Mouse (Mus musculus): ENCODE data around the gene Chchd2. TPM values are rescaled to one million over a fixed set of nuclear protein-coding genes. Genes with fewer than 3 reads are reported as not detected.

Chchd2 gene
- total RNA-seq, 2 experiments from 2014 or later: 245 to 388 TPM

- ATAC-seq (replicated peaks; ENCODE audit: poor library complexity, severe bottlenecking): no peak
Observed at GRCm38 (mm10) chr5:129886271-129886670, 999 bp downstream of the Chchd2 start.

- ATAC-seq (replicated peaks; ENCODE audit: poor library complexity, severe bottlenecking): no peak
Observed at GRCm38 (mm10) chr5:129879888-129880287, 7.4 kb downstream of the Chchd2 start.

- ATAC-seq (replicated peaks; ENCODE audit: poor library complexity, severe bottlenecking): no peak
Observed at GRCm38 (mm10) chr5:129878946-129879345, 8.3 kb downstream of the Chchd2 start.

- no peak for ATAC-seq (replicated peaks; ENCODE audit: poor library complexity, severe bottlenecking)
Observed at GRCm38 (mm10) chr5:129877731-129878455, 9.4 kb downstream of the Chchd2 start.

- ATAC-seq (replicated peaks; ENCODE audit: poor library complexity, severe bottlenecking): no peak
Observed at GRCm38 (mm10) chr5:129875098-129875497, 12.2 kb downstream of the Chchd2 start.

GRCm38 (mm10) chr5:129873942-129874341 is 13.3 kb downstream of the Chchd2 start:
- ATAC-seq (replicated peaks; ENCODE audit: poor library complexity, severe bottlenecking): no peak; the same call in 1 of the 2 replicates

GRCm38 (mm10) chr5:129871238-129871637 is 16.0 kb downstream of the Chchd2 start:
- no peak for ATAC-seq (replicated peaks; ENCODE audit: poor library complexity, severe bottlenecking)

GRCm38 (mm10) chr5:129869238-129869995 is 17.9 kb downstream of the Chchd2 start:
- ATAC-seq (replicated peaks; ENCODE audit: poor library complexity, severe bottlenecking): no peak

GRCm38 (mm10) chr5:129865841-129866240 is 21.4 kb downstream of the Chchd2 start:
- ATAC-seq (replicated peaks; ENCODE audit: poor library complexity, severe bottlenecking): no peak

GRCm38 (mm10) chr5:129864467-129864866 is 22.8 kb downstream of the Chchd2 start:
- ATAC-seq (replicated peaks; ENCODE audit: poor library complexity, severe bottlenecking): peak; percentile 76

- ATAC-seq (replicated peaks; ENCODE audit: poor library complexity, severe bottlenecking): no peak
Observed at GRCm38 (mm10) chr5:129862325-129862724, 24.9 kb downstream of the Chchd2 start.

GRCm38 (mm10) chr5:129856414-129856813 is 30.9 kb downstream of the Chchd2 start:
- 0 out of 2 replicates have a peak, but pooled peaks have one; percentile 35 for ATAC-seq (replicated peaks; ENCODE audit: poor library complexity, severe bottlenecking)

GRCm38 (mm10) chr5:129855163-129855562 is 32.1 kb downstream of the Chchd2 start:
- no peak for ATAC-seq (replicated peaks; ENCODE audit: poor library complexity, severe bottlenecking)

- no peak for ATAC-seq (replicated peaks; ENCODE audit: poor library complexity, severe bottlenecking)
Observed at GRCm38 (mm10) chr5:129847558-129847820, 39.8 kb downstream of the Chchd2 start.

- ATAC-seq (replicated peaks; ENCODE audit: poor library complexity, severe bottlenecking): peak; percentile 99
Observed at GRCm38 (mm10) chr5:129846752-129847557, 40.3 kb downstream of the Chchd2 start, which contains the start of gene Sumf2. TSS of gene Sumf2 (plus strand) at chr5:129846986.

- ATAC-seq (replicated peaks; ENCODE audit: poor library complexity, severe bottlenecking): no peak
Observed at GRCm38 (mm10) chr5:129844848-129845247, 42.4 kb downstream of the Chchd2 start.

Other genes starting within 250 kb of the Chchd2 start
- gene Zfp11, start 217.4 kb downstream of the Chchd2 start, total RNA-seq (2014; fragmentation: Nextera tagmentation): 2.6 and 3.7 TPM in 2 replicates
- 1.5 and 4.9 TPM in 2 replicates for gene Zfp11, start 217.4 kb downstream of the Chchd2 start, total RNA-seq (2017)
- gene Sept14, start 179.0 kb downstream of the Chchd2 start, total RNA-seq (2014; fragmentation: Nextera tagmentation): not detected in 2 replicates
- gene Sept14, start 179.0 kb downstream of the Chchd2 start, total RNA-seq (2017): not detected in 2 replicates
- gene Mrps17, start 172.0 kb downstream of the Chchd2 start, total RNA-seq (2014; fragmentation: Nextera tagmentation): 132 and 207 TPM in 2 replicates
- 94.5 and 125 TPM in 2 replicates for gene Mrps17, start 172.0 kb downstream of the Chchd2 start, total RNA-seq (2017)
- gene Nipsnap2, start 162.4 kb downstream of the Chchd2 start, total RNA-seq (2014; fragmentation: Nextera tagmentation): 21.5 and 24.7 TPM in 2 replicates
- 26.2 and 30.1 TPM in 2 replicates for gene Nipsnap2, start 162.4 kb downstream of the Chchd2 start, total RNA-seq (2017)
- gene Psph, start 100.0 kb downstream of the Chchd2 start, total RNA-seq (2014; fragmentation: Nextera tagmentation): 23.5 and 34.6 TPM in 2 replicates
- gene Psph, start 100.0 kb downstream of the Chchd2 start, total RNA-seq (2017): 20.5 and 21.4 TPM in 2 replicates
- gene Sumf2, start 40.5 kb downstream of the Chchd2 start, total RNA-seq (2014; fragmentation: Nextera tagmentation): 17.1 and 31.7 TPM in 2 replicates
- 22.6 and 24.5 TPM in 2 replicates for gene Sumf2, start 40.5 kb downstream of the Chchd2 start, total RNA-seq (2017)
- gene Zbed5, start 8.3 kb upstream of the Chchd2 start, total RNA-seq (2014; fragmentation: Nextera tagmentation): 1.2 and 3.1 TPM in 2 replicates
- gene Zbed5, start 8.3 kb upstream of the Chchd2 start, total RNA-seq (2017): 1.9 and 4.2 TPM in 2 replicates
- 0.36 TPM in 1 of 2 replicates, not detected in the other for gene Phkg1, start 11.1 kb upstream of the Chchd2 start, total RNA-seq (2014; fragmentation: Nextera tagmentation)
- gene Phkg1, start 11.1 kb upstream of the Chchd2 start, total RNA-seq (2017): 0.98 and 1.5 TPM in 2 replicates
- gene Nupr1l, start 21.1 kb upstream of the Chchd2 start, total RNA-seq (2014; fragmentation: Nextera tagmentation): 0.21 and 1.5 TPM in 2 replicates
- gene Nupr1l, start 21.1 kb upstream of the Chchd2 start, total RNA-seq (2017): 0.34 and 0.72 TPM in 2 replicates
- 36.6 and 44.6 TPM in 2 replicates for gene Vkorc1l1, start 54.5 kb upstream of the Chchd2 start, total RNA-seq (2014; fragmentation: Nextera tagmentation)
- 26.7 and 39.9 TPM in 2 replicates for gene Vkorc1l1, start 54.5 kb upstream of the Chchd2 start, total RNA-seq (2017)
- 119 and 163 TPM in 2 replicates for gene Gusb, start 115.6 kb upstream of the Chchd2 start, total RNA-seq (2014; fragmentation: Nextera tagmentation)
- 91.6 and 103 TPM in 2 replicates for gene Gusb, start 115.6 kb upstream of the Chchd2 start, total RNA-seq (2017)
- gene Asl, start 141.8 kb upstream of the Chchd2 start, total RNA-seq (2014; fragmentation: Nextera tagmentation): 34.6 and 40.6 TPM in 2 replicates
- 17.5 and 19.6 TPM in 2 replicates for gene Asl, start 141.8 kb upstream of the Chchd2 start, total RNA-seq (2017)
- gene Crcp, start 141.8 kb upstream of the Chchd2 start, total RNA-seq (2014; fragmentation: Nextera tagmentation): 31.2 and 52.0 TPM in 2 replicates
- 40.7 and 67.6 TPM in 2 replicates for gene Crcp, start 141.8 kb upstream of the Chchd2 start, total RNA-seq (2017)
- gene Tpst1, start 185.9 kb upstream of the Chchd2 start, total RNA-seq (2014; fragmentation: Nextera tagmentation): 16.0 and 17.3 TPM in 2 replicates
- gene Tpst1, start 185.9 kb upstream of the Chchd2 start, total RNA-seq (2017): 3.4 and 7.5 TPM in 2 replicates